Mouse (Mus musculus) forebrain, embryonic 10.5 days (tissue): ENCODE measurements at regions not wholly inside any gene's neighbourhood (a gene's known extent, or its start where the extent isn't known, plus 50 kb on each side); places are given as distances from the start of the nearest gene placed in this dataset.

Source experiments
- DNase-seq: peaks from one replicate; pipeline ENCODE4 v3.0.0-alpha.2; 2017; ENCODE audit warnings: low spot score; ENCODE audit errors: extremely low spot score
- H3K27ac ChIP-seq: fragments of 300-500 bp; sonication (generic); 2 replicates; pipeline ENCODE4 v1.5.1; 2016; ENCODE audit warnings: mild to moderate bottlenecking
- H3K27me3 ChIP-seq: fragments of 300-500 bp; sonication (generic); 2 replicates; pipeline ENCODE4 v1.6.1; 2016; ENCODE audit warnings: mild to moderate bottlenecking; ENCODE audit not compliant: poor library complexity, severe bottlenecking
- H3K36me3 ChIP-seq: fragments of 300-500 bp; sonication (generic); replicated peaks from 2 replicates; pipeline ENCODE4 v1.6.1; 2016; ENCODE audit warnings: mild to moderate bottlenecking, moderate library complexity
- H3K4me1 ChIP-seq: fragments of 300-500 bp; sonication (generic); 2 replicates; pipeline ENCODE4 v1.6.1; 2016
- H3K4me3 ChIP-seq: fragments of 300-500 bp; sonication (generic); 2 replicates; pipeline ENCODE4 v1.5.1; 2016; ENCODE audit warnings: mild to moderate bottlenecking, moderate library complexity
- H3K9me3 ChIP-seq: fragments of 300-500 bp; sonication (generic); 2 replicates; pipeline ENCODE4 v1.6.1; 2016; ENCODE audit warnings: mild to moderate bottlenecking, moderate library complexity
- WGBS: fragments of 180-500 bp; shearing (Covaris S2); methylation state at CpG from one replicate; pipeline ENCODE4 v1.1.7; 2016; 5-methylcytosine and 5-hydroxymethylcytosine counted together

GRCm38 (mm10) chr6:94798545-94799211, 98.7 kb upstream of the Lrig1 start:
- H3K9me3 ChIP-seq: peaks cover 12% of the 10 kb centered on the region
- 0 out of 2 replicates have a peak, but pooled peaks cover 9% of the 10 kb centered on the region for H3K27me3 ChIP-seq
- no peaks in the 10 kb centered on the region for H3K36me3 ChIP-seq
- H3K4me1 ChIP-seq: peaks cover 32% of the 10 kb centered on the region
- 90% methylated on average over 4 of the region's 4 CpGs for WGBS
- H3K27ac ChIP-seq: no peak overlapping the region
- DNase-seq: no peak
- no peak overlapping the region for H3K4me3 ChIP-seq

- H3K27ac ChIP-seq: no peak overlapping the region
- H3K4me3 ChIP-seq: no peak overlapping the region
- peaks cover 12% of the 10 kb centered on the region for H3K9me3 ChIP-seq
- 88% methylated on average over 4 of the region's 4 CpGs for WGBS
- H3K4me1 ChIP-seq: peaks cover 5% of the 10 kb centered on the region; the same call in 1 of the 2 replicates
- H3K27me3 ChIP-seq: no peaks in the 10 kb centered on the region
- DNase-seq: no peak
- H3K36me3 ChIP-seq: no peaks in the 10 kb centered on the region
These were observed 95.5 kb upstream of the Lrig1 start for GRCm38 (mm10) chr6:94795442-94795841.

- no peak for DNase-seq
- H3K4me3 ChIP-seq: no peak overlapping the region
- peaks cover 12% of the 10 kb centered on the region for H3K9me3 ChIP-seq
- no peak overlapping the region for H3K27ac ChIP-seq
- no peaks in the 10 kb centered on the region for H3K36me3 ChIP-seq
- 92% methylated on average over 6 of the region's 6 CpGs for WGBS
- H3K27me3 ChIP-seq: no peaks in the 10 kb centered on the region
- peaks cover 8% of the 10 kb centered on the region; the same call in 1 of the 2 replicates for H3K4me1 ChIP-seq
These were observed 93.6 kb upstream of the Lrig1 start for GRCm38 (mm10) chr6:94793555-94793954.

GRCm38 (mm10) chr6:94792312-94792711, 92.4 kb upstream of the Lrig1 start:
- Histone ChIP-seq H3K27ac (no peak overlapping the region), H3K36me3 (no peaks in the 10 kb centered on the region), H3K27me3 (no peaks in the 10 kb centered on the region), H3K9me3 (peaks cover 12% of the 10 kb centered on the region), H3K4me3 (no peak overlapping the region), H3K4me1 (peaks cover 8% of the 10 kb centered on the region; the same call in 1 of the 2 replicates)
- WGBS: 88% methylated on average over 4 of the region's 4 CpGs
- DNase-seq: no peak

GRCm38 (mm10) chr6:94789308-94789763, 89.4 kb upstream of the Lrig1 start:
- Histone ChIP-seq H3K36me3 (no peaks in the 10 kb centered on the region), H3K4me1 (peaks cover 8% of the 10 kb centered on the region; the same call in 1 of the 2 replicates), H3K4me3 (no peak overlapping the region), H3K27me3 (no peaks in the 10 kb centered on the region), H3K27ac (no peak overlapping the region), H3K9me3 (no peaks in the 10 kb centered on the region)
- no peak for DNase-seq
- 89% methylated on average over 5 of the region's 5 CpGs for WGBS

- no peaks in the 10 kb centered on the region for H3K9me3 ChIP-seq
- H3K27ac ChIP-seq: no peak overlapping the region
- H3K36me3 ChIP-seq: no peaks in the 10 kb centered on the region
- no peak for DNase-seq
- H3K4me1 ChIP-seq: peaks cover 3% of the 10 kb centered on the region; the same call in 1 of the 2 replicates
- no peaks in the 10 kb centered on the region for H3K27me3 ChIP-seq
- no peak overlapping the region for H3K4me3 ChIP-seq
- 89% methylated on average over 1 of the region's 1 CpGs for WGBS
These were observed 83.5 kb upstream of the Lrig1 start for GRCm38 (mm10) chr6:94783471-94783870.

- 0 out of 2 replicates have a peak, but pooled peaks cover 4% of the 10 kb centered on the region for H3K27me3 ChIP-seq
- peaks cover 24% of the 10 kb centered on the region for H3K4me1 ChIP-seq
- WGBS: 85% methylated on average over 4 of the region's 4 CpGs
- H3K27ac ChIP-seq: no peak overlapping the region
- H3K4me3 ChIP-seq: no peak overlapping the region
- no peaks in the 10 kb centered on the region for H3K9me3 ChIP-seq
- no peaks in the 10 kb centered on the region for H3K36me3 ChIP-seq
- DNase-seq: no peak
These were observed 80.7 kb upstream of the Lrig1 start for GRCm38 (mm10) chr6:94780621-94781020.

GRCm38 (mm10) chr6:94779854-94780253, 79.9 kb upstream of the Lrig1 start:
- no peak for DNase-seq
- no peaks in the 10 kb centered on the region for H3K36me3 ChIP-seq
- peaks cover 24% of the 10 kb centered on the region for H3K4me1 ChIP-seq
- WGBS: 80% methylated on average over 7 of the region's 7 CpGs
- H3K9me3 ChIP-seq: no peaks in the 10 kb centered on the region
- H3K27me3 ChIP-seq: 0 out of 2 replicates have a peak, but pooled peaks cover 4% of the 10 kb centered on the region
- H3K4me3 ChIP-seq: no peak overlapping the region
- H3K27ac ChIP-seq: peak overlapping the region; percentile 54; the same call in 1 of the 2 replicates

- H3K4me3 ChIP-seq: no peak overlapping the region
- H3K4me1 ChIP-seq: peaks cover 30% of the 10 kb centered on the region
- no peaks in the 10 kb centered on the region for H3K9me3 ChIP-seq
- DNase-seq: no peak
- 79% methylated on average over 7 of the region's 7 CpGs for WGBS
- no peaks in the 10 kb centered on the region for H3K36me3 ChIP-seq
- H3K27ac ChIP-seq: no peak overlapping the region; the same call in 1 of the 2 replicates
- H3K27me3 ChIP-seq: 0 out of 2 replicates have a peak, but pooled peaks cover 4% of the 10 kb centered on the region
These were observed 79.3 kb upstream of the Lrig1 start for GRCm38 (mm10) chr6:94779213-94779612.

- Histone ChIP-seq H3K4me3 (no peak overlapping the region), H3K27ac (peak overlapping the region; percentile 79; the same call in 1 of the 2 replicates), H3K27me3 (0 out of 2 replicates have a peak, but pooled peaks cover 4% of the 10 kb centered on the region), H3K36me3 (no peaks in the 10 kb centered on the region), H3K9me3 (no peaks in the 10 kb centered on the region), H3K4me1 (peaks cover 35% of the 10 kb centered on the region)
- WGBS: 92% methylated on average over 1 of the region's 1 CpGs
- no peak for DNase-seq
These were observed 78.8 kb upstream of the Lrig1 start for GRCm38 (mm10) chr6:94778797-94779196.

GRCm38 (mm10) chr6:94776585-94776984, 76.6 kb upstream of the Lrig1 start:
- no peaks in the 10 kb centered on the region for H3K36me3 ChIP-seq
- no peaks in the 10 kb centered on the region for H3K9me3 ChIP-seq
- no peak overlapping the region for H3K4me3 ChIP-seq
- WGBS: 59% methylated on average over 4 of the region's 4 CpGs
- H3K27ac ChIP-seq: peak overlapping the region; percentile 78
- peaks cover 7% of the 10 kb centered on the region; the same call in 1 of the 2 replicates for H3K27me3 ChIP-seq
- no peak for DNase-seq
- peaks cover 57% of the 10 kb centered on the region for H3K4me1 ChIP-seq

GRCm38 (mm10) chr6:94774871-94775270, 74.9 kb upstream of the Lrig1 start:
- Histone ChIP-seq H3K27me3 (peaks cover 18% of the 10 kb centered on the region), H3K4me3 (peak overlapping the region; percentile 40; the same call in 1 of the 2 replicates), H3K9me3 (no peaks in the 10 kb centered on the region), H3K27ac (peak overlapping the region; percentile 97), H3K4me1 (peaks cover 69% of the 10 kb centered on the region), H3K36me3 (no peaks in the 10 kb centered on the region)
- DNase-seq: no peak
- 93% methylated on average over 3 of the region's 3 CpGs for WGBS
